Mouse (Mus musculus): ENCODE measurements around the gene 4930404H24Rik.

The 4930404H24Rik gene

GRCm38 (mm10) chr2:153507969-153508368 lies 15.4 kb downstream of the 4930404H24Rik start:
- ATAC-seq (ENCODE audit: insufficient number of reproducible peaks, low FRiP score, low TSS enrichment), result no peak

- no peak for ATAC-seq (ENCODE audit: insufficient number of reproducible peaks, low FRiP score, low TSS enrichment)
These were observed 15.8 kb downstream of the 4930404H24Rik start for GRCm38 (mm10) chr2:153508405-153508804.

GRCm38 (mm10) chr2:153509211-153510029 lies 16.8 kb downstream of the 4930404H24Rik start:
- ATAC-seq (ENCODE audit: insufficient number of reproducible peaks, low FRiP score, low TSS enrichment), result peak; percentile 38

DNA sequence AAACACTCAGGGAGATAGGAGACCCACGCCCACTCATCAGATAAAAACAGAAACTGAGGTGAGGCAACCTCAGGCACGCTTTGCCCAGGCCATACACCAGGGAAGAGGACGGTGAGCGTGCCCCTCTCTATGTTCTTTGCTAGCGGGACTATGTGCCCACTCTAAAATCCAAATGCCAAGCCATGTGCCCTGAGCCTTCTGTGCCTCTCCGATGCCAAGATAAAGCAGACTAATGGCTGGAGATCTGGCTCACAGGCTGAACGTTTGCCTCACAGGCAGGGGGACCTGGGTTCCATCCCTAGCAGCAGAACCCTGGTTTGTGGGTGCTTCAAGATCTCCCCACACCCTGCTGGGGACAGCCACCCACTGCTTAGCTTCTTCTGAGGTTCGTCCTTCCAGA lies 17.5 kb downstream of the 4930404H24Rik start:
- ATAC-seq (ENCODE audit: insufficient number of reproducible peaks, low FRiP score, low TSS enrichment), result 0 out of 2 replicates have a peak, but pooled peaks have one; percentile 18

DNA sequence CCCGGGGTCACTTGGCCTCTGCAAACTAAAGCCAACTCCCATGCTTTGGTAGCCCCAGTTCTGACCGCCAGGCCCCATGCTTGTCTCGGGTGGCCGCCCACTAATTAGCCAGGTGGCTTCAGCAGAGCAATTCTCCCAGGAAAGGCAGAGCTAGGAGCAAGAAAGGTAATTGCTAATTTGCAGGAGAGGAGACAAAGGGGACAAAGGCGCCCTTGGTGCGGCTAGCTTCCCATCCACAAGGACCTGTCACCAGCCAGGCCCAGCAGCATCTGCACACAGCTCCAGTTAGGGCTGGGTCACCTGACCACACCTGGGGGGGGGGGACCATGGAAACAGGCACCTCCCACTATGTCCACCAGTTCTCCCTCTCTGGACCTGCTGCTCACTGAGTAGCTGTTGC lies 19.0 kb downstream of the 4930404H24Rik start:
- no peak for ATAC-seq (ENCODE audit: insufficient number of reproducible peaks, low FRiP score, low TSS enrichment)

DNA sequence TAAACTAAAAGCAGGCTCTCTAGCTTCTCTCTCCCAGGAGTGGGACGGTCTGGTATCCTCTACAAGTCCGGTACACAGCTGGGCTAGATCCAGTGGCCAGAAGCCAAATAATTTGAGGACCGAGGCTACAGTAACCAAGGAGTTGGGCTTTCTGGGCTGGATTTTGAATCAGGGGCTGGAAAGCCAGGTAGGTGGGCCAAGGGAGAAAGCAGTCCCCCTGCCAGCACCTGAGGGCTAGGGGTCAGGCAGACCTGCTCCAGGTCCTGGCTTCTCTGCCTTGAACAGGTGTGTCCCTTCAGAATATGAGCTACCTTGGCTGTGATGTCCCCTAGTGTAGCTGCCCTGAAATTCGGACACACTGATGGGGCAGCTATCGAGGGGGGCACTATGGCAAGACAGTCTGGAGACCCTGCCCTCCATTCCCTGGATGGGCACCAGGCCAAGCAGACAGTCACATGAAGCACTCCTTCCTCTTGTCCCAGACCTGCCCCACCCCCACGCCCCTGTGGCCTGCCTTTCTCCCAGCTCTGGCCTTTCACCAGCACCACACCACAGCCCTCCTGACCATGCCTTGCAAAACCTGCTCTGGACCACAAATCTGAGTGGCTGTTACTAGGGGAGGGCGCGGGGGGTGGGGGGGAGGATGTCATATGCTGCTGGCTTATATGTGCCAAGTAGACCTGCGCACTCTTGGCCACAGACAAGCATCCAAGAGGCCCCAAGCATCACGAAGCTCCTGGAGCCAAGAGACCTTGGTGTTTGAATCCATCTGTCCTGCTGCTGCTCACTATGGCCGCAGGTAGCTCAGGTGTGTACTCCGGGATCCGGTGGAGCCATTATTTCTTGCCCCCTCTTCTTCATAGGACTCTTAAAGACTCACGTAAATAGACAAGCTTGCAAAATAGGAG lies 20.1 kb downstream of the 4930404H24Rik start:
- ATAC-seq (ENCODE audit: insufficient number of reproducible peaks, low FRiP score, low TSS enrichment), result peak; percentile 16; the same call in 1 of the 2 replicates

DNA sequence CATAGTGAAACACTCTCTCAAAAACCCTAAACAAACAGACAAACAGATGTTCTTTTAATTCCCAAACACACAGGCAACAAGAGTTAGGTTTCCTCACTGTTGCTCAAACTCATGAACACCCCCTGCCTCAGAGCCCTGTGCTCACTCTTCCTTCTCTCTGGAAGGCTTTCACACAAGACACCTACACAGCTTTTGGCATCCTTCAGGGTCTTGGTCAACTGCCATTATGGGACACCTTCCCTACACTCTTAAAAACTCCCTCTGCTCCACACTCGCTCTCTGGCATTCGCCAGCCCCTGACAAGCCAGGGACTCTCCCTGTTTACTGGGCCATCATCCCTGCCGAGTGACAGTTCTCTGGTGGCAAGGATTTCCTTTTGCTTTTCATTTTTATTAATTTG lies 21.4 kb downstream of the 4930404H24Rik start:
- no peak for ATAC-seq (ENCODE audit: insufficient number of reproducible peaks, low FRiP score, low TSS enrichment)

- ATAC-seq (ENCODE audit: insufficient number of reproducible peaks, low FRiP score, low TSS enrichment), result no peak
These were observed 22.1 kb downstream of the 4930404H24Rik start for GRCm38 (mm10) chr2:153514497-153515380.

- ATAC-seq (ENCODE audit: insufficient number of reproducible peaks, low FRiP score, low TSS enrichment), result peak; percentile 6; the same call in 1 of the 2 replicates
These were observed 23.0 kb downstream of the 4930404H24Rik start for GRCm38 (mm10) chr2:153515582-153515981.

DNA sequence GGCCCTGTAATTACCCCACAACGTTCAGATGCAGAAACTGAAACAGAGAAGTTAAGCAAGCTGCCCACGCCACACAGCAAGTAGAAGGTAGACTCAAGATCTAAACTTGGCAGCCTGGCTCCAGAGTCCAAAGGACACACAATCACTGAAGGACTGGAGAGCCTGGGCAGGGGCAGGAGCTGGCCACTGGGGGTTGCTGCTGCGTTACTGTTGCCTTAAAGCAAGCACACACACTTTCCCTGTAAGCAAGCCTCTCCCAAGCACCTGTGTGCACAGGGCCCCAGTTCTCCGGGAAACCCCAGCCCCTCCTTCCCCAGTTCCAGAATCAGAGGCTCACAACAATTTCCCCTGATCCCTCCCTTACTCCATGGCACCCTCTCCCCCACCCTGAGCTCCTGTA lies 24.4 kb downstream of the 4930404H24Rik start:
- ATAC-seq (ENCODE audit: insufficient number of reproducible peaks, low FRiP score, low TSS enrichment), result no peak

DNA sequence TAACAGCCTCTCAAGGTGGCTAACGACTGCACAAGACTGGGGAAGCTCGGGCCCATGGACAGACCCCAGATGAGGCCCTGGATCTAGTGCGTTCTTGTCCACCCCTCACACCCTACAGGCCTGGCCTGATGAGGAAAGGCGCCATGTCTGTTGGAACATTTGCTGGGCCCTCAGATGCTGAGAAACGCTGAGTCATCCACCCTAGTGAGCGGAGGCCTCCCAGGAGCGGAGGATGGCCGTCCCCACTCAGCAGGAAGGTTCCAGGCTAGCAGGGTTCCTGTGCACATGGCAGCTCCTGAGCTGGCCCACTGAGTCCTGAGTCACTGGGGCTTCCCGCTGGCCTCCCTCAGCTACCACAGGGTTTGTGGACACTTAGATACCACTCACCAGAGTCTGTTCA lies 27.5 kb downstream of the 4930404H24Rik start:
- no peak for ATAC-seq (ENCODE audit: insufficient number of reproducible peaks, low FRiP score, low TSS enrichment)

DNA sequence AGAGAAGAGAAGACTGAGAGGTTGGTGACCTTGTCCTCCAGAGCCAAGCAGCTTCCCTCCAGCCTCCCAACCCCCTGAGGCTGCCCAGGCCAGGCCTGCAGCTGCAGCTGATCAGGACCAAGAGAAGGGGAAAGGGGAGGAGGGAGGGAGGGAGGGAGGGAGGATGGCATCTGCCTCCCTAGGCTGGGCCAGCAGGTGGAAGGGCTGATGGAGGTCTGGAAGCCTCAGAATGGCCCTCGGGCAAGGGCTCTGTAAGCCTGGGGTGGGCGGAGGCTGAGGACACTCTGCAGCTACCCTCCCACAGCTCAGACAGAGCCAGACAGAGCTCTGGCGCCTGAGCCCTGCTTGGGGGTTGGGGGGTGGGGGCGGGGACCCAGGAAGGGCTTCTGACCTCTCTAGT lies 29.7 kb downstream of the 4930404H24Rik start:
- no peak for ATAC-seq (ENCODE audit: insufficient number of reproducible peaks, low FRiP score, low TSS enrichment)

DNA sequence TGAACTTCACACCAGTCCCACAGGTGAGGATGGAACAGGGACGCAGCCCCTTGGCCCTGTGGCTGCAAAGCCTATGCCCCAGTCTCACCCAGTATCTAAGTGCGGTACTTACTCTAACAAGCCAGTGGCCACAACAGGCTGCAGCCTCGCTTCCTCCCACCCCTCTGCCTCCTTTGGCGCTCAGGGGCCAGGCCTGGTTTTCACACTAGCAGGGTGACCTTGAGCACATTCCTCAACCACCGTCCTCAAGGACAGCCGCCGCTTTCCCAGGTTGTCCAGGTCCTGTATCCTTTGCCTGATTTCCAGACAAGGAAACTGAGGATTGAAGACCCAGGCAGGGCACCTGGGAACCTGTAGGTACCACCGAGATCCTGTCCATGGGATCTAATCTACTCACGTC lies 30.6 kb downstream of the 4930404H24Rik start:
- ATAC-seq (ENCODE audit: insufficient number of reproducible peaks, low FRiP score, low TSS enrichment), result no peak

GRCm38 (mm10) chr2:153523656-153524055 lies 31.1 kb downstream of the 4930404H24Rik start:
- ATAC-seq (ENCODE audit: insufficient number of reproducible peaks, low FRiP score, low TSS enrichment), result no peak

- no peak for ATAC-seq (ENCODE audit: insufficient number of reproducible peaks, low FRiP score, low TSS enrichment)
These were observed 32.1 kb downstream of the 4930404H24Rik start for GRCm38 (mm10) chr2:153524727-153525126.

- ATAC-seq (ENCODE audit: insufficient number of reproducible peaks, low FRiP score, low TSS enrichment), result no peak
These were observed 33.3 kb downstream of the 4930404H24Rik start for GRCm38 (mm10) chr2:153525906-153526311.

GRCm38 (mm10) chr2:153526850-153527530 lies 34.4 kb downstream of the 4930404H24Rik start:
- no peak for ATAC-seq (ENCODE audit: insufficient number of reproducible peaks, low FRiP score, low TSS enrichment)

- no peak for ATAC-seq (ENCODE audit: insufficient number of reproducible peaks, low FRiP score, low TSS enrichment)
These were observed 35.3 kb downstream of the 4930404H24Rik start for GRCm38 (mm10) chr2:153527580-153528531.

Measured in cerebellum, adult (tissue).